Mouse (Mus musculus): Measurements from ENCODE around the gene Lingo3. TPM values are rescaled to one million over a fixed set of nuclear protein-coding genes. Genes with fewer than 3 reads are reported as not detected.
A peak's percentile ranks its signal among the peaks of the same experiment; 100 is the strongest.

Gene Lingo3
- polyA plus RNA-seq, 1 experiment from 2014 or later, result 0.39 TPM

DNA sequence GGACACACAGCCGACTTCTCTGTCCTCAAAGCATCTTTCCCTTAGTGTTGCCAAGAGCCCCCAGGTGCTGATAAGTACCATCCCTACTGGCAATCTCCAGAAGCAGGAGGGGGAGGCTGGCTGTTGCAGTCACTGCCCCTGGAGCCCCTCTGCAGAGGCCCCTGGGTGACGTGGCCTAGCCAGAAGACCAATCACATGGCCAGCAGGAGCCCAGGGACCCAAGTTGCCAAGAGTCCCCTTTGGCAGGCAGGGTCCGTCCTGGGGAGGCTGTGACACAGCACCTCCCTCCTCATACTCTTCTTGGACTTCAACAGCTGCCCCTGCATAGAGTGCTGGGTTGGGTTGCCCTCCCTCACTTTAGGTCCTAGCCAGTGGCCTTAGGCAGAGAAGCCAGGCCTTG lies 40.8 kb downstream of the Lingo3 start:
- Histone ChIP-seq H3K4me2 (ENCODE audit: low read depth, low read length) (no peak overlapping the region), H3K9me3 (replicated peaks; ENCODE audit: control insufficient read depth, low read length) (no peaks in the 10 kb centered on the region), H3K4me1 (ENCODE audit: control insufficient read depth, insufficient read depth, low read length) (peaks cover 35% of the 10 kb centered on the region), H3K27ac (ENCODE audit: low read length) (no peak overlapping the region), H3K9ac (ENCODE audit: low read length) (no peak overlapping the region), H3K4me3 (ENCODE audit: low read length) (no peak overlapping the region), H3K27me3 (ENCODE audit: control insufficient read depth, insufficient read depth, low read length) (peaks cover 2% of the 10 kb centered on the region; the same call in 1 of the 2 replicates), H3K36me3 (ENCODE audit: control insufficient read depth, insufficient read depth) (peaks cover 37% of the 10 kb centered on the region)
- ATAC-seq (replicated peaks; ENCODE audit: extremely low read depth, insufficient read depth, low FRiP score), result no peak
- 72% methylated on average over 3 of the region's 3 CpGs for WGBS

DNA sequence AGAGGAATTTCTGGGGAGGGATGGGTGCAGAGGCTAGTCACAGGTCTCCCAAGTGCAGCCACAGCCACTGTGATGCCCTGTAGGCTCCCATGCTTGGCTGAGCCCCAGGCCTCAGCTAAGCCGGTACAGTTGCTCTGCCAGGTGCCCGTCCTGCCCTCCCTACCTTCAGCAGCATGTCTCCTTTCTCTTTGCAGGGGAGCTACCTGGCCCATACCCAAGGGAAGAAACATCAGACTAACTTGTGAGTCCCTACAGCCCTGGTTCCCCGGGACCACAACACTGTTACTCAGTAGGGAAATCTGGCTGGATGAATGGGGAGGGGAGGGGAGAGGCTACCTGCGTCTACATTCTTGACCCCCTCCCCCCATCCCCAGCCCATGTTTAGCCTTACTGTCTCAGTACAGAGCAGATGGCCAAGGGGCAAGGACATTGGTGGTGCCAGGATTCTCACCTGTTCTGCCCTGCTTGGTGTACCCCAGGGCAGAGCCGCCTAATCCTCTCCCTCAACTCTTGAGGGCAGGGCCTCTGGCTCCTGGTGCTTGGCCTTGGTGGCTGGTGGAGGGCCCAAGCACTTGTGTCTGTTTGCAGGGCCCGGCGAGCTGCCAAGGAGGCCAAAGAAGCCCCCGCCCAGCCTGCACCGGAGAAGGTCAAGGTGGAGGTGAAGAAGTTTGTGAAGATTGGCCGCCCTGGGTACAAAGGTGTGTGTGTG lies 41.5 kb downstream of the Lingo3 start:
- Histone ChIP-seq H3K4me3 (ENCODE audit: low read length) (no peak overlapping the region), H3K9me3 (replicated peaks; ENCODE audit: control insufficient read depth, low read length) (no peaks in the 10 kb centered on the region), H3K4me2 (ENCODE audit: low read depth, low read length) (no peak overlapping the region), H3K4me1 (ENCODE audit: control insufficient read depth, insufficient read depth, low read length) (peaks cover 31% of the 10 kb centered on the region), H3K9ac (ENCODE audit: low read length) (no peak overlapping the region), H3K36me3 (ENCODE audit: control insufficient read depth, insufficient read depth) (peaks cover 37% of the 10 kb centered on the region), H3K27ac (ENCODE audit: low read length) (no peak overlapping the region), H3K27me3 (ENCODE audit: control insufficient read depth, insufficient read depth, low read length) (peaks cover 2% of the 10 kb centered on the region; the same call in 1 of the 2 replicates)
- ATAC-seq (replicated peaks; ENCODE audit: extremely low read depth, insufficient read depth, low FRiP score), result no peak
- WGBS, result 89% methylated on average over 10 of the region's 10 CpGs

DNA sequence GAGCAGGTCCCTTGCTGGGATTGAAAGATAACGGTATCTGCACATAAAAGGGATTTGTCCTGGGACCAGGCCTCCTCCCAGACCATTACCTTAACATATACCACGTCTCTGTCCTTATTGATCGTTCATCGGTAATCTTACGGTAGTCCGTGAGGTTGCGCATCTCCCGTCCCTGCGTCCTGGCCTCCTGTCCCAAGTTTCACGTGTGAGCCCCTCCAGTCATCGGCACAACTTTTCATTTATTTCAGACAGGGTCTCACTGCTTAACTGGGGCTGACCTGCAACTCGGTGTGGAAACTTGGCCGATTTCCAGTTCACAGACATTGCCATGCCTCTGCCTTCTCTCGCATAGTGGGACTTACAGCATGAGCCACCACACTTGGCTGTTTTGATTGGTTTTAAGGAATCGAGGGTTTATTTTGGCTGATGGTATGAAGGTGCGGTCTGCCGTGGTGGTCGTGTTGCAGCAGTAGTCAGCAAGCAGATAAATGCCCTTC lies 44.7 kb downstream of the Lingo3 start:
- Histone ChIP-seq H3K27ac (ENCODE audit: low read length) (peak overlapping the region; percentile 91), H3K4me1 (ENCODE audit: control insufficient read depth, insufficient read depth, low read length) (peaks cover 17% of the 10 kb centered on the region), H3K36me3 (ENCODE audit: control insufficient read depth, insufficient read depth) (peaks cover 52% of the 10 kb centered on the region), H3K9ac (ENCODE audit: low read length) (peak overlapping the region; percentile 92), H3K4me2 (ENCODE audit: low read depth, low read length) (peak overlapping the region; percentile 81), H3K9me3 (replicated peaks; ENCODE audit: control insufficient read depth, low read length) (no peaks in the 10 kb centered on the region), H3K4me3 (ENCODE audit: low read length) (peak overlapping the region; percentile 82), H3K27me3 (ENCODE audit: control insufficient read depth, insufficient read depth, low read length) (no peaks in the 10 kb centered on the region)
- WGBS, result 1% methylated on average over 18 of the region's 18 CpGs
- no peak for ATAC-seq (replicated peaks; ENCODE audit: extremely low read depth, insufficient read depth, low FRiP score)

DNA sequence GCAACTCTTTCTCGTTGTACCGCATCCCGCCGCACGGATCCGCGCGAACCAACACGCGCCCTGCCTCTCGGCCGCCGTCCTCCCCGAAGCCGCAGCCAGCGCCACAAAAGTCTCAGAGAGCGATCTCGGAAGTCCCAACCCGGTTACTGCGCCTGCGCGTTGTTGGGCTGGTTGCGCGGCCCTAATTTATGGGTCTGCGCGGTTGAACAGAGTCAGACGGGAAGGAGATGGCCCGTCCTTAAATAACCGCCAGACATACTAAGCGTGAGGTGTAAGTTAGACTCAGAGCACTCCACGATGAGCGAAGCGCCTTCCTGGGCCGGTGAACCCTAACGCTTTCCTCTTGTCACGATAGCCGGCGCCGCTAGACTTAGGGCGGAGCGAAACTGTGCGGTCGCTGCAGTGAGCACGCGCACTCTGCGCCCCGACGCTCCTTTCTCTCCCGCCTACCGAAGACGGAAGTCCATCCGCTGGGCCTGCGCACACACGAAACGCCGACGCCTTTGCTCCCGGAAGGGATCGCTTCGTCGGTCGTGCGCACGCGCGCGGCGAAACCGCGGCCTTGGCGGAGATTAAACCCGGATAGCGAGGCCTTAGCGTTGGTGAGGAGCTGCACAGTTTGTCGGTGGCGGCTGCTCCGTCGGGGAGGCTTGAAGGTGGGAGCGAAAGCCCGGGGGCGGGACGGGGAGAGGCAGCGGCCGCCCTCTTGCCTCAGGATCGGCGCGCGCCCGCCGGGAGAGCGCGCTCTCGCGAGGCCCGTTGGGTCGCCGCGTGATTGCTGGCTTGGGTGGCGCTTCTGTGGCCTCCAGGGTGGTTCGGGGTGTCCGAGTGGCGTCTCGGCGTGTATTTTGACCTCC lies 45.5 kb downstream of the Lingo3 start, which contains the start of the genes Sf3a2 and Plekhj1:
Gene Sf3a2, plus strand, starts transcription at position 49 of the 857 bp plus-strand sequence.
Gene Plekhj1, minus strand, starts transcription at position 477 of the 857 bp plus-strand sequence.
- ATAC-seq (replicated peaks; ENCODE audit: extremely low read depth, insufficient read depth, low FRiP score), result peak; percentile 93
- H3K9ac ChIP-seq (ENCODE audit: low read length), result peak within 1 kb of the TSS; percentile 92
- WGBS, result under 1% methylated on average over 99 of the region's 104 CpGs
- peak within 1 kb of the TSS; percentile 91 for H3K27ac ChIP-seq (ENCODE audit: low read length)
- peaks cover 17% of the 10 kb centered on the region for H3K4me1 ChIP-seq (ENCODE audit: control insufficient read depth, insufficient read depth, low read length)
- H3K9me3 ChIP-seq (replicated peaks; ENCODE audit: control insufficient read depth, low read length), result no peaks in the 10 kb centered on the region
- H3K4me3 ChIP-seq (ENCODE audit: low read length), result peak within 1 kb of the TSS; percentile 82
- H3K27me3 ChIP-seq (ENCODE audit: control insufficient read depth, insufficient read depth, low read length), result no peaks in the 10 kb centered on the region
- peaks cover 51% of the 10 kb centered on the region for H3K36me3 ChIP-seq (ENCODE audit: control insufficient read depth, insufficient read depth)
- H3K4me2 ChIP-seq (ENCODE audit: low read depth, low read length), result peak within 1 kb of the TSS; percentile 86

DNA sequence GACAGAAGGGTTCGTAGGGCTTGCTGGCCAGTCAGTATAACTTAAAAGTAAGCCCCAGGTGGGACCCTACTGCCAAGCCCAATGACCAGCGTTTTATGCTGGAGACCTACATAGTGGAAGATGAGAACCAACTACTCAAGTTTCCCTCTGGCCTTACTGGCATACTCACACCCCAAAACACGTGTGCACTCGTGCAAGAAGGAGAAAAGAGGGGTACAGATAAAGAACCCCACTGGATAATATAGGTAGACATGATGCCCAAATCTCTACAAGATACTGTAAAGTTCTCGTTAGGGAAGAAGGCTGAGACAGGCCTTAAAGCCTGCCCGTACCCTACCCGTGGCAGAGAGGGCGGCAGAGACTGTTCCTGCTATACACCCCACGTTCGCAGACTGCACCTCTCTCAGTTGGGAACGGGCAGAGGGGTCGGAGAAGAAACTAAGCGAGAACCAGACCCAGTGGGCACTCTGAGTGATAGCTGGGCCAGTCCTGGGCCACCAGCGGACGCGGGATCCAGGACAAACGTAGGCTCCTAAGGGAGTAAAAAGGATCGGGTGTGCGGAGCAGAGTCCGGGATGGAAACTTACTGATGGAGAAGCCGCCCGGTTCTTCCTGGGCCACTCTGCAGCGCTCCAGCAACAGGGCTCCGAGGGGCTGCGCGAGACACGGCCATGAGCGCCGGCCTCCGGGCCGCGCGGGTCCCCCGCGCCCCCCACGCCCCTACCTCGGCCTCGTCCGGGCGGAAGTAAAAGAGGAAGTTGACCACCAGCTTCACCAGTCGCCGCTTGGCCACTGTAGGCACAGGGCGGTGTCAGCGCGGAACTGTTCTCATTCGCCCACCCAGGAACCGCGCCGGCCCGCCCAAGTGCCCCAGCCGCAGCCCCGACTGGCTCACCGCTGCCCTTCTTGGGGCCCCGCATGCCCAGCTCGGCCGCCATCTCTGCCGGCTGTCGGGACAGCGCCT lies 46.4 kb downstream of the Lingo3 start:
- H3K4me3 ChIP-seq (ENCODE audit: low read length), result peak overlapping the region; percentile 82
- H3K36me3 ChIP-seq (ENCODE audit: control insufficient read depth, insufficient read depth), result peaks cover 48% of the 10 kb centered on the region
- WGBS, result 2% methylated on average over 59 of the region's 59 CpGs
- H3K4me1 ChIP-seq (ENCODE audit: control insufficient read depth, insufficient read depth, low read length), result peaks cover 18% of the 10 kb centered on the region
- peak overlapping the region; percentile 86 for H3K4me2 ChIP-seq (ENCODE audit: low read depth, low read length)
- H3K27ac ChIP-seq (ENCODE audit: low read length), result peak overlapping the region; percentile 91
- no peaks in the 10 kb centered on the region for H3K9me3 ChIP-seq (replicated peaks; ENCODE audit: control insufficient read depth, low read length)
- H3K27me3 ChIP-seq (ENCODE audit: control insufficient read depth, insufficient read depth, low read length), result no peaks in the 10 kb centered on the region
- ATAC-seq (replicated peaks; ENCODE audit: extremely low read depth, insufficient read depth, low FRiP score), result peak; percentile 49
- H3K9ac ChIP-seq (ENCODE audit: low read length), result peak overlapping the region; percentile 92

DNA sequence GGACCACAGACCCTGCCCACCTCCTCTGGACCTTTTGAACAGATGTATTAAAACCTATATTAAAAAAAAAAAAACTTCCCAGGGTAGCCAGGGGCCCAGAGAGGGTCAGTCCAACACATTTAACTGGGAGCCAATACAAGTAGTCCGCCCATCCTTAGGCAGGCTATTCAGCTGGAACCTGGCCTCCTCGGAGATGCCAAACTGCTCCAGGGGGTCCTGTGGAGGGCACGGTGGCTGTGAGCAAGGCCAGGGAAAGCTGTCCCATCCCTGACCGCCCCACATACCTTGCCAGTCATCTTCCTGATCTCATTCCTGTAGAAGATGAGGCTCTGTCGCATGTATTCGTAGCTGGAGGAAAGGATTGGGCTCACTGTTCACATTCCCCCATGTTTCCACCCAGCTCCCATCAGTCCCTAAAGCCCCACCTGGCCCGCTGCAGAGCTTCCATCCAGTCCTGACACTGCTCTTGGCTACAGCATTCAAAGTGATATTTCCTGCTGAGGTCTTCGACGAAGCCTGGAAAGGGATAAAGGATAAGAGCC lies 47.5 kb downstream of the Lingo3 start:
- Histone ChIP-seq H3K36me3 (ENCODE audit: control insufficient read depth, insufficient read depth) (peaks cover 44% of the 10 kb centered on the region), H3K4me3 (ENCODE audit: low read length) (no peak overlapping the region; the same call in 1 of the 2 replicates), H3K27me3 (ENCODE audit: control insufficient read depth, insufficient read depth, low read length) (no peaks in the 10 kb centered on the region), H3K9me3 (replicated peaks; ENCODE audit: control insufficient read depth, low read length) (no peaks in the 10 kb centered on the region), H3K27ac (ENCODE audit: low read length) (no peak overlapping the region), H3K9ac (ENCODE audit: low read length) (peak overlapping the region; percentile 92; the same call in 1 of the 2 replicates), H3K4me2 (ENCODE audit: low read depth, low read length) (peak overlapping the region; percentile 86), H3K4me1 (ENCODE audit: control insufficient read depth, insufficient read depth, low read length) (peaks cover 29% of the 10 kb centered on the region)
- WGBS, result 78% methylated on average over 9 of the region's 9 CpGs
- no peak for ATAC-seq (replicated peaks; ENCODE audit: extremely low read depth, insufficient read depth, low FRiP score)

DNA sequence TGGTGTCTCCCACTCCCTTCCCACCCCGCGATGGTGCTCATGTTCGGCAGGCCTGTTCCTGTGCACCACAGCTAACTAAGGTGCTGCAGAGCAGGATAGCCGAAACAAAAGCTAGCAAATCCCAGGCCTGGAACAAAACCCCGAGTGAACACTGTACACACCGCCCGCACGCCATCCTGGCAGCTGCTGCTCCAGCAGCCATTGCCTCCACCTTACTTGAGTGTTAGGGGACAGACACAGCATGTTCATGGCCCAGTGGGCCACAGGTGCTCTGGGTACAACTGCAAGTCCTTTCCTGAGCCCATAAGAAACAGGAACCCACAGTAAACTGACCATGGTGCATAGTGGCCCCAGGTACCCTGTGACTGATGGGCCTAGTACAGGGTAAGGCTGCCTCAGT lies 49.1 kb downstream of the Lingo3 start:
- H3K4me3 ChIP-seq (ENCODE audit: low read length), result no peak overlapping the region
- ATAC-seq (replicated peaks; ENCODE audit: extremely low read depth, insufficient read depth, low FRiP score), result no peak
- H3K9ac ChIP-seq (ENCODE audit: low read length), result no peak overlapping the region
- H3K27ac ChIP-seq (ENCODE audit: low read length), result no peak overlapping the region
- no peaks in the 10 kb centered on the region for H3K9me3 ChIP-seq (replicated peaks; ENCODE audit: control insufficient read depth, low read length)
- no peak overlapping the region for H3K4me2 ChIP-seq (ENCODE audit: low read depth, low read length)
- 87% methylated on average over 8 of the region's 8 CpGs for WGBS
- peaks cover 32% of the 10 kb centered on the region for H3K4me1 ChIP-seq (ENCODE audit: control insufficient read depth, insufficient read depth, low read length)
- H3K27me3 ChIP-seq (ENCODE audit: control insufficient read depth, insufficient read depth, low read length), result no peaks in the 10 kb centered on the region
- peaks cover 52% of the 10 kb centered on the region for H3K36me3 ChIP-seq (ENCODE audit: control insufficient read depth, insufficient read depth)

DNA sequence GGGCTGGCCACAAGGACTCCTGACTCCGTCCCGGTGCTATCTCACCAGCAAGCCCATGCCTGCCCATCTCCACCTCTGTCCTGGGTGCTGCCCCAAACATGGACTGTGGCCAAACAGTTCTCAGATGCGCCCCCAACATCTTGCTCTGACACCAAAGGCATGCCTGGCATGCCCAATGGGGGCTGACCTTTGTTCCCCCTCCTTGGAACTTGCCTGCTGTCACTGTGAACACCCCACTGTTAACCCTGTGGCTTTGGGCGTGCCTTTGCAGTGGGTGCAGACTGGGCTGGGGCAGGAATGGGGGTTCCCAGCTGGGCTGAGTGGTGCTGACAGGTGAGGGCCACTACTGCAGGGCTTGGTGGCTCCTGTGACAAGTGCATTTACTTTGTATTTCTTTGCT lies 50.0 kb downstream of the Lingo3 start:
- Histone ChIP-seq H3K9ac (ENCODE audit: low read length) (no peak overlapping the region), H3K27ac (ENCODE audit: low read length) (no peak overlapping the region), H3K4me2 (ENCODE audit: low read depth, low read length) (no peak overlapping the region), H3K9me3 (replicated peaks; ENCODE audit: control insufficient read depth, low read length) (no peaks in the 10 kb centered on the region), H3K36me3 (ENCODE audit: control insufficient read depth, insufficient read depth) (peaks cover 60% of the 10 kb centered on the region), H3K27me3 (ENCODE audit: control insufficient read depth, insufficient read depth, low read length) (no peaks in the 10 kb centered on the region), H3K4me3 (ENCODE audit: low read length) (no peak overlapping the region), H3K4me1 (ENCODE audit: control insufficient read depth, insufficient read depth, low read length) (peaks cover 28% of the 10 kb centered on the region)
- ATAC-seq (replicated peaks; ENCODE audit: extremely low read depth, insufficient read depth, low FRiP score), result no peak
- 74% methylated on average over 4 of the region's 4 CpGs for WGBS

Data from heart, embryonic 16.5 days (tissue).